Comparison of ENCODE assay signal across 16 mouse cellular contexts in the genomic region with DNA sequence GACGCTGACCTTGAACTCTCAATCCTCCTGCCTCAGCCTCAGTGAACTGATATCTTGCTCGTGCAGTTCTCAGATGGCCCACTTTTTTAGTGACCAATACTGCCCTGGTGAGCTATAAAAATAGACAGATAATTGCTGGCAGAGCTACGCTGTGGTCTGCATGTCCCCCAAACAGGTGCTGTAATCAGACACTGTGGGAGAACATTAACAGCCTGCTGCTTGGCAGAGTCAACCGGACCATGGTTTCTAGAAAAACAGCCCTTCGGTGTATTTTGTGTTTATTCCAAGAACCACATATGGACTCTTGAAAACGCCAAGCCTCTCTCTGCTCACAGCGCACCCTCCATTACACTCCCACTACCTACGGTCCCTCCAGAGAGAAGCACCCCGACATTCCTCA. TPM values are rescaled to one million over a fixed set of nuclear protein-coding genes. Genes with fewer than 3 reads are reported as not detected.
DNase-seq lines count a peak whose midpoint lies in the region; ATAC-seq and TF ChIP-seq lines count a peak whose summit lies in the region.
"Had no signal": no experiment of that assay in that cellular context is flagged by ENCODE, and none has a peak within 500 bp of the region (broad histone marks: within the 10 kb centered on the region; RNA-seq: fewer than 3 reads in every experiment).

No protein-coding gene starts in this region.

- 63% methylated on average over 9 of the region's 9 CpGs for WGBS in kidney, embryonic 16.5 days
- 96% methylated on average over 9 of the region's 9 CpGs for WGBS in midbrain, embryonic 15.5 days

- no peaks in the 10 kb centered on the region for H3K27me3 ChIP-seq in kidney, embryonic 16.5 days (ENCODE audit: insufficient read depth, low read length)
- no peaks in the 10 kb centered on the region for H3K27me3 ChIP-seq in C2C12 (ENCODE audit: control insufficient read depth, insufficient read depth, insufficient read length)
- H3K27me3 ChIP-seq in midbrain, embryonic 15.5 days (replicated peaks), result no peaks in the 10 kb centered on the region
- H3K27me3 ChIP-seq: embryonic facial prominence, embryonic 12.5 days; hindbrain, embryonic 12.5 days; intestine, embryonic 15.5 days had no signal

- no peak for TF ChIP-seq CTCF in C2C12 (IDR thresholded peaks at IDR 0.05; ENCODE audit: control insufficient read depth, insufficient read depth, insufficient read length)

- H3K9ac ChIP-seq in kidney, embryonic 16.5 days (replicated peaks; ENCODE audit: low read length), result no peak overlapping the region
- H3K9ac ChIP-seq in midbrain, embryonic 15.5 days, result no peak overlapping the region
- H3K9ac ChIP-seq: embryonic facial prominence, embryonic 12.5 days; hindbrain, embryonic 12.5 days; intestine, embryonic 15.5 days had no signal

- no peaks in the 10 kb centered on the region for H3K79me2 ChIP-seq in C2C12 (ENCODE audit: control insufficient read depth, insufficient read depth)

- ATAC-seq in kidney, embryonic 16.5 days (ENCODE audit: low FRiP score, low TSS enrichment), result peak; percentile 32
- ATAC-seq in midbrain, embryonic 15.5 days (replicated peaks), result no peak
- ATAC-seq: intestine, embryonic 15.5 days had no signal

- peaks cover 54% of the 10 kb centered on the region for H3K4me1 ChIP-seq in kidney, embryonic 16.5 days (ENCODE audit: insufficient read depth, low read length)
- H3K4me1 ChIP-seq in midbrain, embryonic 15.5 days, result peaks cover under 1% of the 10 kb centered on the region; the same call in 1 of the 2 replicates

- no peaks in the 10 kb centered on the region for H3K79me3 ChIP-seq in C2C12 (ENCODE audit: low read depth)

- H3ac ChIP-seq in C2C12 (ENCODE audit: control insufficient read depth, insufficient read length, low read depth), result no peak overlapping the region

- DNase-seq in cerebellum, adult 9-11 months, result peak; percentile 46
- no peak for DNase-seq in cerebellum, adult 8-10 months
- no peak for DNase-seq in kidney, adult 18-20 months
- DNase-seq in brain, adult 2 months (ENCODE audit: low read depth, low spot score), result peak; percentile 36
- DNase-seq in ovary, postnatal 14 days (ENCODE audit: low spot score), result no peak
- DNase-seq: lung, adult 2 months; midbrain, embryonic 14.5 days; right cerebral cortex, postnatal 14 days had no signal

- H3K9me3 ChIP-seq in kidney, embryonic 16.5 days (ENCODE audit: low read length), result peaks cover 5% of the 10 kb centered on the region; the same call in 1 of the 2 replicates
- no peaks in the 10 kb centered on the region for H3K9me3 ChIP-seq in midbrain, embryonic 15.5 days
- H3K9me3 ChIP-seq: embryonic facial prominence, embryonic 12.5 days; forebrain, embryonic 10.5 days; hindbrain, embryonic 12.5 days; intestine, embryonic 15.5 days had no signal

- H3K4me3 ChIP-seq in kidney, embryonic 16.5 days (ENCODE audit: low read length), result no peak overlapping the region
- no peak overlapping the region for H3K4me3 ChIP-seq in C2C12 (ENCODE audit: insufficient read depth, poor library complexity, severe bottlenecking)
- H3K4me3 ChIP-seq in midbrain, embryonic 15.5 days, result no peak overlapping the region
- H3K4me3 ChIP-seq: embryonic facial prominence, embryonic 12.5 days; forebrain, embryonic 10.5 days; hindbrain, embryonic 12.5 days; intestine, embryonic 15.5 days had no signal

- H3K4me2 ChIP-seq in kidney, embryonic 16.5 days (replicated peaks; ENCODE audit: low read depth, low read length), result peak overlapping the region; percentile 6; the same call in 1 of the 2 replicates
- no peak overlapping the region for H3K4me2 ChIP-seq in midbrain, embryonic 15.5 days
- H3K4me2 ChIP-seq: embryonic facial prominence, embryonic 12.5 days; hindbrain, embryonic 12.5 days; intestine, embryonic 15.5 days had no signal

- H3K27ac ChIP-seq in kidney, embryonic 16.5 days (ENCODE audit: low read length), result peak overlapping the region; percentile 65
- H3K27ac ChIP-seq in midbrain, embryonic 15.5 days, result no peak overlapping the region
- H3K27ac ChIP-seq: embryonic facial prominence, embryonic 12.5 days; forebrain, embryonic 10.5 days; hindbrain, embryonic 12.5 days; intestine, embryonic 15.5 days; macrophage had no signal

- H3K36me3 ChIP-seq in kidney, embryonic 16.5 days (ENCODE audit: insufficient read depth, low read length), result peaks cover 6% of the 10 kb centered on the region; the same call in 1 of the 2 replicates
- H3K36me3 ChIP-seq in C2C12 (ENCODE audit: control insufficient read depth, insufficient read depth), result no peaks in the 10 kb centered on the region
- no peaks in the 10 kb centered on the region for H3K36me3 ChIP-seq in midbrain, embryonic 15.5 days (replicated peaks)
- H3K36me3 ChIP-seq: forebrain, embryonic 10.5 days; hindbrain, embryonic 12.5 days; intestine, embryonic 15.5 days had no signal

TF ChIP-seq in C2C12, 6 proteins besides CTCF, POLR2A, EP300 and RAD21:
- TF ChIP-seq MYOD1 (IDR thresholded peaks at IDR 0.05; ENCODE audit: control insufficient read depth, insufficient read length, low read depth) (peak; percentile 80), FOSL1 (IDR thresholded peaks at IDR 0.05; ENCODE audit: insufficient read depth, low read length, poor library complexity, severe bottlenecking) (no peak)

RNA-seq across cellular contexts. Expression of gene Lrch1, which starts 26.2 kb away (rescaled TPM):
- polyA plus RNA-seq in kidney, embryonic 16.5 days (2015; fragmentation: Nextera tagmentation; extraction: Ambion mirVana), result 18.3 and 24.5 TPM in 2 replicates
- polyA plus RNA-seq in C2C12 (2012; fragmentation: generic; extraction: Trizol), result 5.0 TPM
- polyA plus RNA-seq in midbrain, embryonic 15.5 days (2015; fragmentation: Nextera tagmentation; extraction: Ambion mirVana), result 15.2 and 25.4 TPM in 2 replicates

Comparison
In these comparisons a context has a peak if more than half of its experiments do, and no peak if none do; other contexts are left out.
1. DNase-seq: peak in cerebellum, adult 9-11 months (single experiment) and brain, adult 2 months (single experiment); none in cerebellum, adult 8-10 months (single experiment), kidney, adult 18-20 months (single experiment) and ovary, postnatal 14 days (single experiment).